Mouse (Mus musculus) CH12.LX (cell line): ENCODE measurements around the gene Asb13.

Source experiments
- BHLHE40 ChIP-seq: IDR thresholded peaks from 2 replicates; pipeline ENCODE4 v1.6.1; 2011; ENCODE audit warnings: mild to moderate bottlenecking, low read depth, low read length, improper control_type of control experiment
- CTCF ChIP-seq, 2 experiments: IDR thresholded peaks in 1 of 2; conservative IDR thresholded peaks in 1 of 2; 2 replicates each; pipeline ENCODE4 v1.5.1; 2011 to 2012; ENCODE audit warnings: low read depth in 2 of 2, low read length in 2 of 2, improper control_type of control experiment in 1 of 2, inconsistent platforms in 1 of 2, mild to moderate bottlenecking in 1 of 2, moderate library complexity in 1 of 2
- E2F4 ChIP-seq: IDR thresholded peaks from 2 replicates; pipeline ENCODE4 v1.6.1; 2011; ENCODE audit warnings: low read depth, low read length, improper control_type of control experiment; ENCODE audit not compliant: insufficient replicate concordance
- EP300 ChIP-seq: IDR thresholded peaks from 2 replicates; pipeline ENCODE4 v1.6.1; 2011; ENCODE audit warnings: low read length, improper control_type of control experiment
- KAT2A ChIP-seq: IDR thresholded peaks from 2 replicates; pipeline ENCODE4 v1.6.1; 2012; ENCODE audit warnings: low read length, improper control_type of control experiment, inconsistent platforms; ENCODE audit not compliant: insufficient replicate concordance
- MAX ChIP-seq: IDR thresholded peaks from 2 replicates; pipeline ENCODE4 v1.6.1; 2011; ENCODE audit warnings: low read length, improper control_type of control experiment
- RAD21 ChIP-seq: IDR thresholded peaks from 2 replicates; pipeline ENCODE4 v1.6.1; 2011; ENCODE audit warnings: low read depth, mild to moderate bottlenecking, low read length, improper control_type of control experiment, moderate library complexity
- TCF12 ChIP-seq: IDR thresholded peaks from 2 replicates; pipeline ENCODE4 v1.6.1; 2014; ENCODE audit warnings: low read depth, mild to moderate bottlenecking, inconsistent platforms, low read length, improper control_type of control experiment
- ZKSCAN1 ChIP-seq: IDR thresholded peaks from 2 replicates; pipeline ENCODE4 v1.6.1; 2012; ENCODE audit warnings: low read depth, inconsistent platforms, low read length, improper control_type of control experiment, borderline replicate concordance

DNA sequence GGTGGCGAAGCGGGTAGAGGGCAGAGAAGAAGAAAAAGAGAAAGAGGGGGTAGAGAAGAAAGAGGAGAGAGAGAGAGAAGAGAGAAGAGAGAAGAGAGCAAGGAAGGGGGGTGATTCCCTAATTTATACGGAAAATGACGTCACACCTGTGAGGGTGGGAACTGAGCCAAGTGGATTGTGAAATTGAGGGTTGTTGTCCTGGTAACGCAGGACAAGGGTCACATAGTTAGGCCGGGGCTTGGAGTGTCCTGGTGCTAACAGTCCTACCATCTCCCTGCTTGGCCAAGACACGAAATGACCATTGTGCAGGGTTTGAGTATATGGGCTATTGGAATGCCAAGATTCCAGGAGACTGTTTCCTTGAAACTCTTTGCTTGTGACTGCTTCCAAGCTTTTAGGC is 12.7 kb downstream of the Asb13 start:
- no peak for TF ChIP-seq EP300
- no peak for TF ChIP-seq BHLHE40
- TF ChIP-seq ZKSCAN1: no peak
- TF ChIP-seq CTCF (conservative IDR thresholded peaks at IDR 0.05 in 1 of 2, IDR thresholded peaks at IDR 0.05 in 1 of 2; ENCODE audit: low read depth in 2 of 2, low read length in 2 of 2): no peak
- TF ChIP-seq TCF12: no peak
- TF ChIP-seq KAT2A: no peak
- TF ChIP-seq E2F4: no peak
- TF ChIP-seq RAD21: no peak
- TF ChIP-seq MAX: no peak
